Mouse (Mus musculus): Measurements from ENCODE around the gene Olfr73. TPM values are rescaled to one million over a fixed set of nuclear protein-coding genes. Genes with fewer than 3 reads are reported as not detected.

Olfr73 gene
- not detected in 2 replicates for polyA plus RNA-seq (2012; rRNA removed)

DNA sequence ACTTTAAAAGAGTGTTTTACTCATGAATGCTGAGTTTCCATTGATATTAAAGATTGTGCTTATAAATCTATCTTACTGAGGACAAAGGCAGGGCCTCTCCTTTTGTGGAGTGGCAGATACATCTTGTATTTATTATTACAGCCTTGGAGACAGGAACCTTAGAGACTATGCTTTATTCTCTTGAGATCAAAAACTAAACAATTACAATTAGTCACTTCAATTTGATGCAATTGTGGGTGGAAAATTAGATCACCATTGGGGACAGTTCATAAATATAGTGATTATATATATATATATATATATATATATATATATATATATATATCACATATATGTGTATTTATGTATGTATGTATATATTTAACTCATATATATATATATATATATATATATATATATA lies at the start of gene Olfr73:
Gene Olfr73, minus strand, starts transcription at position 101 of the 400 bp plus-strand sequence.

DNA sequence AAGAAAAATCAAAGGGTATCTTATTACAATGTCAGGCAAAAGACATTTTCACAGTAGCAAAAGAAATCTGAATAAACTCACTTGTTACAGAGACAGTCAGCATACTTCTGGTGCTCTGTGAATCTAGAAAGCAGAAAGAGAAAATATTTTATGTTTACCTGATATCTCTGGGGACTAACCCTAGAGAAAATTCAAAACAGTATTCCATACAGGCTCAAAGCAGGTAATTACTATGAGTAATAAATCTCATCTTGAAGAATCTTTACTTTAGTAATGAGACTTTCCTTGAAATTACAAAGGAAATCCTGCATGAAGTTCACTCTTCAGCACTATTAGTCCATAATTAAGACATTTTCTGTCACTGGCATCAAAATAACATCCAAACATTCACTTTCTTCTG lies 34.2 kb upstream of the Olfr73 start, which contains the start of gene Olfr1163:
Gene Olfr1163, minus strand, starts transcription at position 101 of the 400 bp plus-strand sequence.

DNA sequence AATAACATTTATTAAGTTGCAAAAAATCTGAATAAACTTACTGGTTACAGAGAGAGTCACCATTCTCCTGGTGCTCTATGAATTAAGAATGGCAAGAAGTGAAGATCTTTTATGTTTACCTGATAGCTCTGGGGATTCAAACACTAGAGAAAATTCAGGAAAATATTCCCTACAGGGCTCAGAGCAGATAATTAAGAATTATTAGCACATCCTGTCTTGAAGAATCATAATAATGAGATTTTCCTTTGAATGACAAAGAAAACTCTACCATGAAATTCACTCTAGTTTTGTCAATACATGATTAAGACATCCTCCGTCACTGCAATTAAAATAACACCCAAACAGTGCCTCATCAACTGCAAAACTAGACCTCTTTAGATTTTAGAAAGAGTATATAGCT lies 13.5 kb upstream of the Olfr73 start, which contains the start of gene Olfr1162:
Gene Olfr1162, minus strand, starts transcription at position 101 of the 400 bp plus-strand sequence.

DNA sequence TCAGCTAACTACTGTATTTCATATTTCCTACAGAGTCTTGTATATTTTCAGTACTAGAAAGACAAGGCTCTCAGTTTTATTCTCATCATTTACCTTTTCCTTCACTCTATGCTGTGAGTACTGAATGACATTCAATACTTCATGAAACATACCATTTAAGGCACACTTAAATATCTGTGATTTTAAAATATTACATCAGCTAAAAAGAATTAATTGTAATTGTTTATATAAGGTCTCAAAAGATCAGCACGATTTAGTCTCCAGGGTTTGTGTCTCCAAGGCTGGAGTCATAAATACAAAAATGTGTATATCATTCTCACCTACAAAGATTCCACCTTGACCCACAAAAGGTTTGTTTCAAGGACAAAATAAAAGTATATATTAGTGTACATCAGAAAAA lies 15.0 kb downstream of the Olfr73 start, which contains the start of gene Olfr1161:
Gene Olfr1161, plus strand, starts transcription at position 301 of the 400 bp plus-strand sequence.

DNA sequence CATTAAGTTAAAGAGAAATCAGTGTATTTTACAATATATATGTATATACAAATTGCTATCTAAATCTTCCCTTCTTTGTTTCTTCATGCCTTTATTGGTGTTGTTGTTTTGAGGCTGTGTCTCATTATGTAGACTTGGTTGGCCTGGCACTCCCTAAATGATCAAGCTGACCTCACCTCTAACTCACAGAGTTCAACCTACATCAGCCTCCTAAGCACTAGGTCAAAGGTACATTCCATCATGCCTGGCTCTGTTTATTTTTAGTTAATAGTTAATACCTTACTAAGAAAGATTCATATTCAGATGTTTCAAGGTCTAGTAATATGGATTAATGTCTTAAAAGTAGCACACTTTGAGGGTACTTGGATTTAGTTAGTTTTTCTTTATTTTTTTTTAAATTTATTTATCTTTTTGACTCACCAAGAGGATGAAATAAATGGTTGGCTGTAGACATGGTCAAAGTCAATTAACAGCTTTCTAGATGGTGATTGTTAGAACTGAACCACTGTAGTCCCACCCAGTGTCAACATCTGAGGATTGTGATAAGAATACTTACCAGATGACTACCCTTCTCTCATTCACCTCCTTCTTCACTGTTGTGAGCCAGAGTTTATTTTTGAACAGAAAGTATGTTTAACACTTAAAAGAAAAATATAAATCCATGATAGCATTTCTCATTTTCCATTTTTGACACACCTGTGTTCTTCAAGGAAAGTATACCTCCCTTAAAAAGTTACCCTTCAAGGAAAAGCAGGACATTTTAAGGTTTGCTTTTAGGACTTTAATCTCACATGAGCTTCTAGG lies 29.8 kb downstream of the Olfr73 start, which contains the start of gene Olfr1160:
Gene Olfr1160, minus strand, starts transcription at position 754 of the 804 bp plus-strand sequence.

DNA sequence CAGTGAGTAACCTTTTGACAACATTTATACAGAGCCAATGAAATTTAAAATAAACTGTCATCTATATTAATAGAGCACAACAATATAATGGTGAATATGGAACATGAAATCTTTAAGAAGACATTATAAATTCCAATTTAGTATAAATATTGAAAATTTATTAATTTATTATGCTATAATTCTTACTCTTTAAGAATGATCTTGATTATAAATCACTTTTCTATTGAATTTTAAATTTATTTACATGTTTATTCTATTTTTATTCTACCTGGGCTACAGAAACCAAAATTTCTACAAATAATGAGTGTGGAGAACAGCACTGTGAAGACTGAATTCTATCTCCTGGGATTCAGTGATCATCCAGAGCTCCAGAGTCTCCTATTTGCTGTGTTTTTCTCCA lies 47.7 kb downstream of the Olfr73 start, which contains the start of gene Olfr1158:
Gene Olfr1158, plus strand, starts transcription at position 301 of the 400 bp plus-strand sequence.

Other genes with a start within 250 kb of the Olfr73 start
- not detected in 2 replicates for gene Olfr1143, start 237.1 kb downstream of the Olfr73 start, polyA plus RNA-seq (2012; rRNA removed)
- gene Olfr1145, start 227.9 kb downstream of the Olfr73 start, polyA plus RNA-seq (2012; rRNA removed) = not detected in 2 replicates
- gene Olfr1148, start 207.2 kb downstream of the Olfr73 start, polyA plus RNA-seq (2012; rRNA removed) = not detected in 2 replicates
- not detected in 2 replicates for gene Olfr1150-ps1, start 193.7 kb downstream of the Olfr73 start, polyA plus RNA-seq (2012; rRNA removed)
- not detected in 2 replicates for gene Olfr1151, start 181.8 kb downstream of the Olfr73 start, polyA plus RNA-seq (2012; rRNA removed)
- gene Olfr1152, start 171.2 kb downstream of the Olfr73 start, polyA plus RNA-seq (2012; rRNA removed) = not detected in 2 replicates
- not detected in 2 replicates for gene Olfr1153, start 142.7 kb downstream of the Olfr73 start, polyA plus RNA-seq (2012; rRNA removed)
- gene Olfr1154, start 132.5 kb downstream of the Olfr73 start, polyA plus RNA-seq (2012; rRNA removed) = not detected in 2 replicates
- gene Olfr1155, start 92.6 kb downstream of the Olfr73 start, polyA plus RNA-seq (2012; rRNA removed) = not detected in 2 replicates
- not detected in 2 replicates for gene Olfr1156, start 84.6 kb downstream of the Olfr73 start, polyA plus RNA-seq (2012; rRNA removed)
- not detected in 2 replicates for gene Olfr1157, start 69.4 kb downstream of the Olfr73 start, polyA plus RNA-seq (2012; rRNA removed)
- not detected in 2 replicates for gene Olfr74, start 63.0 kb downstream of the Olfr73 start, polyA plus RNA-seq (2012; rRNA removed)
- not detected in 2 replicates for gene Olfr1158, start 47.6 kb downstream of the Olfr73 start, polyA plus RNA-seq (2012; rRNA removed)
- not detected in 2 replicates for gene Olfr1160, start 29.4 kb downstream of the Olfr73 start, polyA plus RNA-seq (2012; rRNA removed)
- not detected in 2 replicates for gene Olfr1161, start 14.9 kb downstream of the Olfr73 start, polyA plus RNA-seq (2012; rRNA removed)
- not detected in 2 replicates for gene Olfr1162, start 13.4 kb upstream of the Olfr73 start, polyA plus RNA-seq (2012; rRNA removed)
- gene Olfr1163, start 34.1 kb upstream of the Olfr73 start, polyA plus RNA-seq (2012; rRNA removed) = not detected in 2 replicates
- gene Olfr1164, start 56.3 kb upstream of the Olfr73 start, polyA plus RNA-seq (2012; rRNA removed) = not detected in 2 replicates
- gene Olfr1166, start 90.6 kb upstream of the Olfr73 start, polyA plus RNA-seq (2012; rRNA removed) = not detected in 2 replicates
- gene Olfr1167, start 117.5 kb upstream of the Olfr73 start, polyA plus RNA-seq (2012; rRNA removed) = not detected in 2 replicates
- gene Olfr1168, start 144.2 kb upstream of the Olfr73 start, polyA plus RNA-seq (2012; rRNA removed) = not detected in 2 replicates
- gene Olfr1170, start 190.6 kb upstream of the Olfr73 start, polyA plus RNA-seq (2012; rRNA removed) = not detected in 2 replicates
- gene Olfr1173, start 242.2 kb upstream of the Olfr73 start, polyA plus RNA-seq (2012; rRNA removed) = not detected in 2 replicates